Mouse (Mus musculus) thymus, adult 18-20 months (tissue): ENCODE results near the gene Dytn.

ENCODE experiments used
- DNase-seq, 2 experiments: peaks; one replicate each; pipeline ENCODE4 v3.0.0; 2022; ENCODE audit warnings: mixed read lengths in 2 of 2

The Dytn gene

GRCm38 (mm10) chr1:63576803-63577202 is 109.9 kb downstream of the Dytn start:
- no peak for DNase-seq

DNA sequence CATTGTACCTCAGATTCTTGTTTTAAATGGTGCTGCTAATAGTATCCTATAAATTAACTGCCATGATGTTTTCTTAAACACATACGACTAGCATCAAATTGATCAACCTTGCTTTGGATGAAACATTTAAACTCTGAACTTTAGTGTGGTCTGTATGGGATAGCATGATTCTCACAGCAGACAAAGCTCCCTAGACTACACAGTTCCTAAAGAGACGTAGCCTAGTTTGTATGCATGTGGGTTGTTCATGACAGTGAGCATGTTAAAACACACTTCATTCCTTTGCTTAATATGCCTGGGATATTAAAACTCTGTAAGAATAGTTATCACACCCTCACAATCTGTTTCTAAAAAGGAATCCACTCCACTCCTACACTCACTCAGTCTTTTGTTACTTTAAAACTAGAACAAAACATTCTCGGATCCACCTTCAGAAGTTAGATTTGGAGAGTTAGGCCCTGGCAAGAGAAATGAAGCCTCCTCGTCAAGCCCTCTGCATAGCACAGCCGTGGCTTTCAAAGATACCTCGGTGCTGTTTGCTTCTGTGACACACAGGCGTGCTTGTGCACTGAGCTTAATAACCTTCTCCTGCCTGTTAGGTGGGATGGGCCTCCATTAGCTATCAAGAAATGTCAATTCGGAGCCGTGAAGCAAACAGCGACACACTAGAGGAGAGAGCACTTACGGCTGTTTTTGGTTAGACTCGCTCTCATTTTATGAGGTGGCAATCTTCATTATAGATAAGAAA is 112.7 kb downstream of the Dytn start:
- DNase-seq = no peak

GRCm38 (mm10) chr1:63573432-63573831 is 113.3 kb downstream of the Dytn start:
- DNase-seq = no peak
